Comparison of ENCODE assay signal across 9 mouse cellular contexts in the genomic region with DNA sequence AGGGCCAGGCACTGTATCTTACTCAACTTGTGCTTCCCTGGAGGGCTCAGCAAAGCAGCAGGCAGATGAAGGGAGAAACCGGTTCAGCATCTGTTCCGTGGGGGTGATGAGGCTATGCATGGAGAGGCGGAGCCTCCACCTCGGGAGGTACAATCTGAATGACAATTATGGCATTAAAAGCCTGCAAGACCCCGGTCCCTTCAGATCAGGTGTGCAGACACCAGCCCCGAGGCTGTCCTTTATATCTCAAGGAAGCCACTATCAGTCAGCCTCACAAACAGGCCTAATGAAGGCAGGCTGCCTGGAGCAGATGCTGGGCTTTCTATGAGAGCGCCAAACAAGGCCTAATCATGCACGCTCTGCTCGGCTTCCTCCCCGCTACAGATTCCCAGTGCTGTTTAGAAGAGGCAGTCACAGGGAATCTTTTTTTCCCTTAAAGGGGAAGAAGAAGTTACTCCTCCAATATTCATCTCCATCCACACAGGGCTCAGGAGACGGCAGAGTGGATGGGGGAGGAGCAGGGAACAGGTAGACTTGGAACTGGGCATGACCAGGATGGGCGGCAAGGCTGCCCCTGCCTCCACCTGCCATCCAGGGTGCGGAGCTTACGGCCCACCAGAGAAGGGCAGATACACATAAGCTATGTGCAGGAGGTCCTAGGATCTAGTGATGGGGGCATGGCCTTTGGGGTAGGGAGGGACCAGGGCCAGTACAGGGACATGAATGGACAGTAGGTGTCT.
DNase-seq lines count a peak whose midpoint lies in the region; ATAC-seq and TF ChIP-seq lines count a peak whose summit lies in the region.
"Had no signal": no experiment of that assay in that cellular context is flagged by ENCODE, and none has a peak within 500 bp of the region (broad histone marks: within the 10 kb centered on the region; RNA-seq: fewer than 3 reads in every experiment).

No protein-coding gene starts in this region.

- no peak for ATAC-seq in liver, postnatal 0 days

- WGBS in cerebellum, adult 2 months: 41% methylated on average over 14 of the region's 14 CpGs
- WGBS in liver, postnatal 0 days (ENCODE audit: insufficient replicate concordance): 57% methylated on average over 14 of the region's 14 CpGs

- TF ChIP-seq CTCF in cerebellum, adult 2 months (IDR thresholded peaks at IDR 0.05; ENCODE audit: borderline replicate concordance, insufficient read depth, low read depth, low read length): no peak
- no peak for TF ChIP-seq CTCF in liver, postnatal 0 days (IDR thresholded peaks at IDR 0.05; ENCODE audit: low read depth)

- H3K4me3 ChIP-seq in cerebellum, adult 2 months (replicated peaks; ENCODE audit: insufficient read depth, low read depth, low read length): no peak overlapping the region
- H3K4me3 ChIP-seq in liver, postnatal 0 days (ENCODE audit: low read depth, low read length): no peak overlapping the region

- no peaks in the 10 kb centered on the region for H3K9me3 ChIP-seq in liver, postnatal 0 days (ENCODE audit: low read length)

- H3K9ac ChIP-seq in liver, postnatal 0 days (replicated peaks): no peak overlapping the region

- no peak for TF ChIP-seq EP300 in liver, postnatal 0 days (IDR thresholded peaks at IDR 0.05; ENCODE audit: low read depth)

- no peaks in the 10 kb centered on the region for H3K27me3 ChIP-seq in cerebellum, adult 2 months (ENCODE audit: control insufficient read depth, insufficient read depth, low read length)
- H3K27me3 ChIP-seq in liver, postnatal 0 days (ENCODE audit: insufficient read depth, low read length): no peaks in the 10 kb centered on the region

- H3K4me1 ChIP-seq in cerebellum, adult 2 months (ENCODE audit: control insufficient read depth, insufficient read depth, low read length): peaks cover 36% of the 10 kb centered on the region
- peaks cover 2% of the 10 kb centered on the region; the same call in 1 of the 2 replicates for H3K4me1 ChIP-seq in liver, postnatal 0 days (ENCODE audit: insufficient read depth)

- H3K36me3 ChIP-seq in liver, postnatal 0 days (replicated peaks; ENCODE audit: insufficient read depth, low read length): no peaks in the 10 kb centered on the region

- no peak overlapping the region for H3K4me2 ChIP-seq in liver, postnatal 0 days (ENCODE audit: low read depth, low read length)

- TF ChIP-seq POLR2A in cerebellum, adult 2 months (IDR thresholded peaks at IDR 0.05; ENCODE audit: borderline replicate concordance, insufficient read depth, low read length): no peak

- peak; percentile 47 to 52 for DNase-seq in cerebellum, adult 2 months
- no peak for DNase-seq in cerebellum, postnatal 4 days (ENCODE audit: low spot score in 2 of 2)
- peak; percentile 61 for DNase-seq in right cerebral cortex, adult 18-20 months
- no peak for DNase-seq in right cerebral cortex, postnatal 4 days
- peak; percentile 52 to 61 for DNase-seq in layer of hippocampus, postnatal 10 days (ENCODE audit: low spot score in 2 of 2)
- peak; percentile 52 to 66 for DNase-seq in right cerebral cortex, postnatal 36 days (ENCODE audit: low spot score in 2 of 2)
- no peak for DNase-seq in c-Kit-positive CD71-positive TER-119-positive erythroid progenitor cells, embryonic 14.5 days (ENCODE audit: low spot score)
- DNase-seq in liver, postnatal 0 days: no peak
- DNase-seq: liver had no signal

- H3K27ac ChIP-seq in cerebellum, adult 2 months (ENCODE audit: insufficient read depth, low read length): 0 out of 2 replicates have a peak overlapping the region, but pooled peaks have one; percentile 16
- no peak overlapping the region for H3K27ac ChIP-seq in liver, postnatal 0 days (ENCODE audit: low read depth)

Comparison
In these comparisons a context has a peak if more than half of its experiments do, and no peak if none do; other contexts are left out.
1. DNase-seq: peak in cerebellum, adult 2 months (2 of 2), right cerebral cortex, adult 18-20 months (single experiment), layer of hippocampus, postnatal 10 days (2 of 2) and right cerebral cortex, postnatal 36 days (2 of 2); none in cerebellum, postnatal 4 days (0 of 2), right cerebral cortex, postnatal 4 days (single experiment), c-Kit-positive CD71-positive TER-119-positive erythroid progenitor cells, embryonic 14.5 days (single experiment) and liver, postnatal 0 days (single experiment).